Mouse (Mus musculus) liver (tissue): ENCODE results near the gene Nrxn3.

Experiments used
- DNase-seq: peaks from one replicate; pipeline ENCODE4 v3.0.0-alpha.2; 2020; ENCODE audit warnings: mixed read lengths

Gene Nrxn3

GRCm38 (mm10) chr12:89553223-89553880 lies 830.7 kb downstream of the Nrxn3 start:
- DNase-seq, result no peak

- DNase-seq, result no peak
Observed at GRCm38 (mm10) chr12:89554171-89554570, 831.5 kb downstream of the Nrxn3 start.

- no peak for DNase-seq
Observed at GRCm38 (mm10) chr12:89554740-89555430, 832.2 kb downstream of the Nrxn3 start.

- no peak for DNase-seq
Observed at GRCm38 (mm10) chr12:89558921-89559320, 836.2 kb downstream of the Nrxn3 start.

GRCm38 (mm10) chr12:89561989-89562565 lies 839.4 kb downstream of the Nrxn3 start:
- DNase-seq, result no peak

- no peak for DNase-seq
Observed at GRCm38 (mm10) chr12:89568723-89569377, 846.2 kb downstream of the Nrxn3 start.

GRCm38 (mm10) chr12:89592459-89592858 lies 869.8 kb downstream of the Nrxn3 start:
- no peak for DNase-seq

- no peak for DNase-seq
Observed at GRCm38 (mm10) chr12:89613670-89614069, 891.0 kb downstream of the Nrxn3 start.

GRCm38 (mm10) chr12:89625746-89626145 lies 903.1 kb downstream of the Nrxn3 start:
- no peak for DNase-seq

- DNase-seq, result no peak
Observed at GRCm38 (mm10) chr12:89640046-89640445, 917.4 kb downstream of the Nrxn3 start.

- no peak for DNase-seq
Observed at GRCm38 (mm10) chr12:89641460-89641859, 918.8 kb downstream of the Nrxn3 start.

GRCm38 (mm10) chr12:89653211-89653610 lies 930.5 kb downstream of the Nrxn3 start:
- DNase-seq, result no peak

GRCm38 (mm10) chr12:89661219-89661618 lies 938.5 kb downstream of the Nrxn3 start:
- no peak for DNase-seq

GRCm38 (mm10) chr12:89668856-89669255 lies 946.2 kb downstream of the Nrxn3 start:
- no peak for DNase-seq

GRCm38 (mm10) chr12:89672819-89673218 lies 950.1 kb downstream of the Nrxn3 start:
- DNase-seq, result no peak

GRCm38 (mm10) chr12:89685633-89686032 lies 963.0 kb downstream of the Nrxn3 start:
- no peak for DNase-seq

GRCm38 (mm10) chr12:89689086-89689485 lies 966.4 kb downstream of the Nrxn3 start:
- DNase-seq, result no peak

- no peak for DNase-seq
Observed at GRCm38 (mm10) chr12:89699469-89699868, 976.8 kb downstream of the Nrxn3 start.

- no peak for DNase-seq
Observed at GRCm38 (mm10) chr12:89700937-89701458, 978.3 kb downstream of the Nrxn3 start.

- no peak for DNase-seq
Observed at GRCm38 (mm10) chr12:89702931-89703330, 980.3 kb downstream of the Nrxn3 start.

- no peak for DNase-seq
Observed at GRCm38 (mm10) chr12:89707913-89708312, 985.2 kb downstream of the Nrxn3 start.

GRCm38 (mm10) chr12:89710459-89710858 lies 987.8 kb downstream of the Nrxn3 start:
- no peak for DNase-seq

GRCm38 (mm10) chr12:89711791-89712190 lies 989.1 kb downstream of the Nrxn3 start:
- no peak for DNase-seq
